8 mouse cellular contexts compared by ENCODE assay signal in genomic region chr5:28318671-28319070, GRCm38 (mm10). TPM values are rescaled to one million over a fixed set of nuclear protein-coding genes. Genes with fewer than 3 reads are reported as not detected.
DNase-seq lines count a peak whose midpoint lies in the region; ATAC-seq and TF ChIP-seq lines count a peak whose summit lies in the region.
"Had no signal": no experiment of that assay in that cellular context is flagged by ENCODE, and none has a peak within 500 bp of the region (broad histone marks: within the 10 kb centered on the region; RNA-seq: fewer than 3 reads in every experiment).

No protein-coding gene starts in this region.

- H3K36me3 ChIP-seq in lung, postnatal 0 days (ENCODE audit: insufficient read depth, low read length), result no peaks in the 10 kb centered on the region
- H3K36me3 ChIP-seq in embryonic facial prominence, embryonic 15.5 days, result no peaks in the 10 kb centered on the region
- H3K36me3 ChIP-seq in limb, embryonic 13.5 days, result no peaks in the 10 kb centered on the region
- H3K36me3 ChIP-seq in stomach, embryonic 16.5 days (ENCODE audit: control insufficient read depth, insufficient read depth, low read length), result no peaks in the 10 kb centered on the region

- no peak for TF ChIP-seq EP300 in lung, postnatal 0 days (IDR thresholded peaks at IDR 0.05)

- ATAC-seq in lung, postnatal 0 days, result no peak
- no peak for ATAC-seq in embryonic facial prominence, embryonic 15.5 days (ENCODE audit: insufficient number of reproducible peaks, low FRiP score, low TSS enrichment, low read depth)
- ATAC-seq in limb, embryonic 13.5 days (ENCODE audit: low FRiP score, low read depth), result no peak
- no peak for ATAC-seq in stomach, embryonic 16.5 days (ENCODE audit: insufficient read depth, low FRiP score)

- no peaks in the 10 kb centered on the region for H3K9me3 ChIP-seq in lung, postnatal 0 days (ENCODE audit: low read length)
- H3K9me3 ChIP-seq in embryonic facial prominence, embryonic 15.5 days (replicated peaks), result no peaks in the 10 kb centered on the region
- H3K9me3 ChIP-seq in limb, embryonic 13.5 days, result no peaks in the 10 kb centered on the region
- H3K9me3 ChIP-seq in stomach, embryonic 16.5 days (replicated peaks; ENCODE audit: control insufficient read depth, low read length), result no peaks in the 10 kb centered on the region

- WGBS in lung, postnatal 0 days, result 41% methylated on average over 2 of the region's 2 CpGs
- WGBS in embryonic facial prominence, embryonic 15.5 days, result 52% methylated on average over 2 of the region's 2 CpGs
- 73% methylated on average over 2 of the region's 2 CpGs for WGBS in limb, embryonic 13.5 days
- WGBS in stomach, embryonic 16.5 days, result 59% methylated on average over 2 of the region's 2 CpGs

- intact Hi-C loops in gastrocnemius, postnatal 36 days (cut with DNase I), result no loop called here

- H3K4me3 ChIP-seq in lung, postnatal 0 days (ENCODE audit: low read depth, low read length), result peak overlapping the region; percentile 0; the same call in 1 of the 2 replicates
- peak overlapping the region; percentile 92; the same call in 1 of the 2 replicates for H3K4me3 ChIP-seq in embryonic facial prominence, embryonic 15.5 days (replicated peaks)
- H3K4me3 ChIP-seq in limb, embryonic 13.5 days, result peak overlapping the region; percentile 92
- H3K4me3 ChIP-seq in stomach, embryonic 16.5 days (replicated peaks; ENCODE audit: low read length), result peak overlapping the region; percentile 26; the same call in 1 of the 2 replicates

- no peak for DNase-seq in lung, postnatal 0 days (ENCODE audit: low spot score)
- DNase-seq in lung, postnatal 4 days, result no peak
- DNase-seq in adrenal gland, postnatal 36 days, result no peak
- no peak for DNase-seq in gastrocnemius, postnatal 36 days
- DNase-seq: cerebellum, adult 9-10 months had no signal

- no peak for TF ChIP-seq CTCF in lung, postnatal 0 days (IDR thresholded peaks at IDR 0.05)

- no peak overlapping the region for H3K9ac ChIP-seq in lung, postnatal 0 days (replicated peaks; ENCODE audit: low read depth)
- no peak overlapping the region for H3K9ac ChIP-seq in embryonic facial prominence, embryonic 15.5 days
- peak overlapping the region; percentile 100 for H3K9ac ChIP-seq in limb, embryonic 13.5 days
- peak overlapping the region; percentile 32 for H3K9ac ChIP-seq in stomach, embryonic 16.5 days (ENCODE audit: low read length)

- H3K4me2 ChIP-seq in lung, postnatal 0 days (replicated peaks; ENCODE audit: low read depth, low read length), result peak overlapping the region; percentile 69
- peak overlapping the region; percentile 65 for H3K4me2 ChIP-seq in embryonic facial prominence, embryonic 15.5 days (replicated peaks)
- peak overlapping the region; percentile 75 for H3K4me2 ChIP-seq in limb, embryonic 13.5 days (replicated peaks)
- peak overlapping the region; percentile 70 for H3K4me2 ChIP-seq in stomach, embryonic 16.5 days (ENCODE audit: low read depth, low read length)

- no peak overlapping the region for H3K27ac ChIP-seq in lung, postnatal 0 days (ENCODE audit: low read length)
- no peak overlapping the region for H3K27ac ChIP-seq in embryonic facial prominence, embryonic 15.5 days (replicated peaks)
- H3K27ac ChIP-seq in limb, embryonic 13.5 days, result no peak overlapping the region
- no peak overlapping the region for H3K27ac ChIP-seq in stomach, embryonic 16.5 days (ENCODE audit: low read length)

- 0 out of 2 replicates have a peak, but pooled peaks cover 3% of the 10 kb centered on the region for H3K4me1 ChIP-seq in lung, postnatal 0 days (ENCODE audit: insufficient read depth, low read depth, low read length)
- peaks cover 16% of the 10 kb centered on the region for H3K4me1 ChIP-seq in embryonic facial prominence, embryonic 15.5 days
- peaks cover 25% of the 10 kb centered on the region for H3K4me1 ChIP-seq in limb, embryonic 13.5 days
- peaks cover 19% of the 10 kb centered on the region for H3K4me1 ChIP-seq in stomach, embryonic 16.5 days (ENCODE audit: control insufficient read depth, insufficient read depth, low read length)

- H3K27me3 ChIP-seq in lung, postnatal 0 days (replicated peaks; ENCODE audit: insufficient read depth, low read length), result no peaks in the 10 kb centered on the region
- H3K27me3 ChIP-seq in embryonic facial prominence, embryonic 15.5 days, result no peaks in the 10 kb centered on the region
- H3K27me3 ChIP-seq in limb, embryonic 13.5 days, result no peaks in the 10 kb centered on the region
- H3K27me3 ChIP-seq in stomach, embryonic 16.5 days (ENCODE audit: control insufficient read depth, insufficient read depth, low read length), result no peaks in the 10 kb centered on the region

RNA-seq across cellular contexts. Expression of gene Rbm33, which starts 1.8 kb away (rescaled TPM):
- polyA plus RNA-seq in lung, postnatal 0 days (2015; fragmentation: Nextera tagmentation; extraction: Ambion mirVana), result 7.4 and 8.6 TPM in 2 replicates
- polyA plus RNA-seq in embryonic facial prominence, embryonic 15.5 days (2015; fragmentation: Nextera tagmentation; extraction: Ambion mirVana), result 12.1 and 14.0 TPM in 2 replicates
- polyA plus RNA-seq in limb, embryonic 13.5 days (2015; fragmentation: Nextera tagmentation; extraction: Ambion mirVana), result 12.5 and 13.6 TPM in 2 replicates
- 6.8 and 8.1 TPM in 2 replicates for polyA plus RNA-seq in stomach, embryonic 16.5 days (2015; fragmentation: Nextera tagmentation; extraction: Ambion mirVana)
- 10 to 100 TPM; 44.2 to 52.8 TPM for total RNA-seq in adrenal gland, postnatal 36 days (2021)
- total RNA-seq in gastrocnemius, postnatal 36 days (2021), result 10 to 100 TPM; 27.2 to 35.3 TPM

Comparison
In these comparisons a context has a peak if more than half of its experiments do, and no peak if none do; other contexts are left out.
1. H3K4me3 ChIP-seq: peak in every context shown above with its lines; median percentile 92 in embryonic facial prominence, embryonic 15.5 days; 92 in limb, embryonic 13.5 days; 26 in stomach, embryonic 16.5 days; 0 in lung, postnatal 0 days.
2. H3K9ac ChIP-seq: peak in limb, embryonic 13.5 days (single experiment) and stomach, embryonic 16.5 days (single experiment); none in lung, postnatal 0 days (single experiment) and embryonic facial prominence, embryonic 15.5 days (single experiment).
3. Peak in every context shown above with its lines, with median percentiles within 50 percentile points of each other: H3K4me2 ChIP-seq.